Mouse (Mus musculus): ENCODE results near the gene Pus7l.

Gene Pus7l

GRCm38 (mm10) chr15:94558895-94559656 lies 15.7 kb upstream of the Pus7l start:
- TF ChIP-seq GATA4 (IDR thresholded peaks at IDR 0.05; ENCODE audit: insufficient replicate concordance, low read length) = no peak

GRCm38 (mm10) chr15:94557442-94557841 lies 14.1 kb upstream of the Pus7l start:
- no peak for TF ChIP-seq GATA4 (IDR thresholded peaks at IDR 0.05; ENCODE audit: insufficient replicate concordance, low read length)

- no peak for TF ChIP-seq GATA4 (IDR thresholded peaks at IDR 0.05; ENCODE audit: insufficient replicate concordance, low read length)
These were observed 10.2 kb upstream of the Pus7l start for GRCm38 (mm10) chr15:94553536-94553935.

- no peak for TF ChIP-seq GATA4 (IDR thresholded peaks at IDR 0.05; ENCODE audit: insufficient replicate concordance, low read length)
These were observed 1.5 kb upstream of the Pus7l start for GRCm38 (mm10) chr15:94544844-94545243.

- TF ChIP-seq GATA4 (IDR thresholded peaks at IDR 0.05; ENCODE audit: insufficient replicate concordance, low read length) = no peak
These were observed 797 bp upstream of the Pus7l start for GRCm38 (mm10) chr15:94544052-94544636.

GRCm38 (mm10) chr15:94542567-94543408 lies 559 bp downstream of the Pus7l start:
- TF ChIP-seq GATA4 (IDR thresholded peaks at IDR 0.05; ENCODE audit: insufficient replicate concordance, low read length) = no peak

GRCm38 (mm10) chr15:94539296-94539695 lies 4.1 kb downstream of the Pus7l start:
- no peak for TF ChIP-seq GATA4 (IDR thresholded peaks at IDR 0.05; ENCODE audit: insufficient replicate concordance, low read length)

GRCm38 (mm10) chr15:94535521-94535920 lies 7.8 kb downstream of the Pus7l start:
- no peak for TF ChIP-seq GATA4 (IDR thresholded peaks at IDR 0.05; ENCODE audit: insufficient replicate concordance, low read length)

- no peak for TF ChIP-seq GATA4 (IDR thresholded peaks at IDR 0.05; ENCODE audit: insufficient replicate concordance, low read length)
These were observed 10.4 kb downstream of the Pus7l start for GRCm38 (mm10) chr15:94532956-94533355.

GRCm38 (mm10) chr15:94532306-94532705 lies 11.0 kb downstream of the Pus7l start:
- no peak for TF ChIP-seq GATA4 (IDR thresholded peaks at IDR 0.05; ENCODE audit: insufficient replicate concordance, low read length)

- TF ChIP-seq GATA4 (IDR thresholded peaks at IDR 0.05; ENCODE audit: insufficient replicate concordance, low read length) = no peak
These were observed 12.8 kb downstream of the Pus7l start for GRCm38 (mm10) chr15:94530519-94530918.

- no peak for TF ChIP-seq GATA4 (IDR thresholded peaks at IDR 0.05; ENCODE audit: insufficient replicate concordance, low read length)
These were observed 18.4 kb downstream of the Pus7l start for GRCm38 (mm10) chr15:94524956-94525355.

- TF ChIP-seq GATA4 (IDR thresholded peaks at IDR 0.05; ENCODE audit: insufficient replicate concordance, low read length) = no peak
These were observed 20.1 kb downstream of the Pus7l start for GRCm38 (mm10) chr15:94523251-94523650.

GRCm38 (mm10) chr15:94520959-94521358 lies 22.4 kb downstream of the Pus7l start:
- no peak for TF ChIP-seq GATA4 (IDR thresholded peaks at IDR 0.05; ENCODE audit: insufficient replicate concordance, low read length)

- no peak for TF ChIP-seq GATA4 (IDR thresholded peaks at IDR 0.05; ENCODE audit: insufficient replicate concordance, low read length)
These were observed 23.0 kb downstream of the Pus7l start for GRCm38 (mm10) chr15:94520205-94520900.

Data from liver, adult (tissue).